Mouse (Mus musculus): ENCODE measurements around the gene Zbtb8b.

DNA sequence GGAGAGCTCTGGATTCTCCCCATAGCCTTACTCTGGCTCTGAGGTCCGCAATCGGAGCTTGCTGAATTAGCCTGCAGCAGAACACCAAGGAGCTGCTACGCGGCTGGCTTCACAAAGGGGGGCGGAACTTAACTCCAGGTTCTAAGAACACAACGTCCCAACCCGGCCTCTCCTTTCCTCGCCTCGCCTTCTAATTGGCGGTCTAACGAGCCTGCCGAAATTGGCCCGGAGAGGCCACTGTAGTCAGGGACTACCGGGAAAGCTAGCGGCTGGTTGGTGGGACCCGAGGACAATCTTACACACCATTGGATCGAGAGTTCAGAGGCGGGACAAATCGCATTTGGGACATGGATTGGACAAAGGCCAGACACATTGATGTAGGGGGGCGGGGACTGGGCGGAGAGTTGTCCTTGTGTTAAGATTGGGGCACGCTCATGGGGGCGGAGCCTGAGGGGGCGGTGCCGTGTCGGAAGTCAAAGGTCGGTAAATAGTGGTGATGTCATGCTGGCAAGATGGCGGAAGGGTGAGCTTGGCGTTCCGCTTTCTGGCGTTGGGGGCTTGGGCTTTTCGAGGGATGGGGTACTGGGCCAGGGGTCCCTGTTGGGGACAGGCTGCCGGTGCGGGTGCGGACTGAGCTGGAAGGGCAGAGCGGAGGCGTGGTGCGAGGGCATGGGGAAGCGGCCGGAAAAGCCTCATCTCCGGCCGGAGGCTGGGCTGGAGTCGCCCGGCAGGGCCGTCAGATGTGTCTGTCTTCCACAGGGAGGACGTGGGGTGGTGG is 20.7 kb upstream of the Zbtb8b start, which contains the start of gene Bsdc1:
- TF ChIP-seq POLR2A (IDR thresholded peaks at IDR 0.05; ENCODE audit: borderline replicate concordance, low read depth, low read length) (no peak), CTCF (IDR thresholded peaks at IDR 0.05; ENCODE audit: low read depth, low read length) (no peak)

Measured in bone marrow macrophage, adult 2 months (primary cell).